Mouse (Mus musculus): Measurements from ENCODE around the gene Nt5c.

GRCm38 (mm10) chr11:115452281-115452860 is 39.3 kb downstream of the Nt5c start:
- TF ChIP-seq CTCF (IDR thresholded peaks at IDR 0.05; ENCODE audit: control insufficient read depth, insufficient read depth, insufficient read length): no peak
- TF ChIP-seq USF1 (IDR thresholded peaks at IDR 0.05; ENCODE audit: low read depth): no peak
- no peak for TF ChIP-seq MYOG (IDR thresholded peaks at IDR 0.05; ENCODE audit: control insufficient read depth, extremely low read depth, insufficient read length)
- TF ChIP-seq CEBPB (IDR thresholded peaks at IDR 0.05; ENCODE audit: low read depth): no peak
- no peak for TF ChIP-seq MYOD1 (IDR thresholded peaks at IDR 0.05; ENCODE audit: control insufficient read depth, insufficient read length, low read depth)
- TF ChIP-seq MAX (IDR thresholded peaks at IDR 0.05): no peak
